Mouse (Mus musculus) T-cell, adult 2 months (primary cell): ENCODE data around the gene Morc3.

Source experiments
- DNase-seq: peaks from one replicate; pipeline ENCODE4 v3.0.0; 2022; ENCODE audit warnings: low spot score

Morc3 gene

GRCm38 (mm10) chr16:93831627-93832395 lies at the start of gene Morc3:
Gene Morc3 (plus strand): TSS chr16:93832121.
- DNase-seq, result peak; percentile 99

GRCm38 (mm10) chr16:93784175-93784574 lies 47.7 kb upstream of the Morc3 start:
- DNase-seq, result no peak

GRCm38 (mm10) chr16:93785805-93786204 lies 46.1 kb upstream of the Morc3 start:
- peak; percentile 30 for DNase-seq

- DNase-seq, result no peak
These were observed 43.5 kb upstream of the Morc3 start for GRCm38 (mm10) chr16:93788388-93788787.

- DNase-seq, result peak; percentile 53
These were observed 43.0 kb upstream of the Morc3 start for GRCm38 (mm10) chr16:93788881-93789280.

- DNase-seq, result no peak
These were observed 41.8 kb upstream of the Morc3 start for GRCm38 (mm10) chr16:93789971-93790755.

GRCm38 (mm10) chr16:93792981-93793630 lies 38.8 kb upstream of the Morc3 start:
- DNase-seq, result no peak

- no peak for DNase-seq
These were observed 37.1 kb upstream of the Morc3 start for GRCm38 (mm10) chr16:93794845-93795244.

GRCm38 (mm10) chr16:93795391-93795790 lies 36.5 kb upstream of the Morc3 start:
- no peak for DNase-seq

- DNase-seq, result no peak
These were observed 34.7 kb upstream of the Morc3 start for GRCm38 (mm10) chr16:93797021-93797840.

GRCm38 (mm10) chr16:93797841-93798492 lies 34.0 kb upstream of the Morc3 start:
- DNase-seq, result no peak

GRCm38 (mm10) chr16:93798623-93799022 lies 33.3 kb upstream of the Morc3 start:
- no peak for DNase-seq

GRCm38 (mm10) chr16:93799071-93799470 lies 32.9 kb upstream of the Morc3 start:
- no peak for DNase-seq

GRCm38 (mm10) chr16:93799936-93800335 lies 32.0 kb upstream of the Morc3 start:
- no peak for DNase-seq

GRCm38 (mm10) chr16:93807167-93807566 lies 24.8 kb upstream of the Morc3 start:
- no peak for DNase-seq

GRCm38 (mm10) chr16:93807961-93808554 lies 23.9 kb upstream of the Morc3 start:
- no peak for DNase-seq

GRCm38 (mm10) chr16:93815856-93816736 lies 15.8 kb upstream of the Morc3 start:
- DNase-seq, result peak; percentile 93

- no peak for DNase-seq
These were observed 15.1 kb upstream of the Morc3 start for GRCm38 (mm10) chr16:93816861-93817260.

- no peak for DNase-seq
These were observed 14.6 kb upstream of the Morc3 start for GRCm38 (mm10) chr16:93817371-93817770.
